Mouse (Mus musculus) kidney, adult 10 weeks (tissue): Measurements from ENCODE around the gene 1700003F12Rik. TPM values are rescaled to one million over a fixed set of nuclear protein-coding genes. Genes with fewer than 3 reads are reported as not detected.

Source experiments
- polyA plus RNA-seq: library from polyadenylated mRNA; stranded (reverse); fragments of 350-450 nt; fragmentation: Illumina TruSeq; extraction: RNeasy Lipid Tissue Mini Kit (QIAGEN cat#74804); gene quantifications from one replicate; pipeline ENCODE4 v1.2.3, GENCODE M21; 2014; ENCODE audit warnings: low read depth, low replicate concordance

Gene 1700003F12Rik
- polyA plus RNA-seq, result not detected

DNA sequence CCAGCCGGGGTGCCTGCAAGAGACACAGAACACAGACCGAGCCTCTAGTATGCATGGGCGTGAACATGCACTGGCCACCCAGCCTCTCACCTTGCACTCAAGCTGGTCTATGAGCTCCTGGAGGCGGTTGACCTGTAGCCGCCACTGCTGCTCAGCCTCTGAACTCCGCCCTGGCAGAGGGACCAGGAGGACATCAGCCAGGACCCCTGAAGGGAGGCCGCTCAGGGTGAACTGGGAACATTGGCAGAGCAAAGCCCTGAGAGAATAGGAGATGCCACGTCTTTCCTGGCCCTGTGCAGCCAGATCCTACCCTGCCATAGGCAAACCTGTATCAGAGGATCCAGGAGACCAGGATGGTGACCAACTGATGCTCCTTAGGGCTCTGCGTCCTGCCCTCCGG, at the start of gene 1700003F12Rik:
Gene 1700003F12Rik (plus strand): TSS at position 375 of the 400 bp plus-strand sequence.

DNA sequence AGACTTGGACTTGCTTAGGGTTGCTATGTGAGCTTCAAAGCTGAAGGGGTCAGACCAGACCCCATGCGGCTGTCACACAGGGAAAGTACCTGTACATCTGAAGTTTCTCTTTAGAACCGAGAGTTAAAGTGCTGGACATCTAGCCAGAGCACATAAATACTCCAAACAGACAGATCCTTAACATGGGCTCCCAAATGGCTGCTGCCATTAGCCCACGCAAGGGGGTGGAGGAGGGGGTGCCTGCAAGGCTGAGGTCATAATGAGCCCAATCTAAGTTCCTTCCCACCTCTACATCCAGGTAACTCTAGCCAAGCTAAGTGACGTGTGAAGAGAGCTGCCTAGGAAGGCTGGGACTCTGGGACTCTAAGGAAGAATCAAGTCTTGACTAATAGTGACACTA, 4.6 kb downstream of the 1700003F12Rik start, which contains the start of gene Actl10:
Gene Actl10 (plus strand): TSS at position 301 of the 400 bp plus-strand sequence.

DNA sequence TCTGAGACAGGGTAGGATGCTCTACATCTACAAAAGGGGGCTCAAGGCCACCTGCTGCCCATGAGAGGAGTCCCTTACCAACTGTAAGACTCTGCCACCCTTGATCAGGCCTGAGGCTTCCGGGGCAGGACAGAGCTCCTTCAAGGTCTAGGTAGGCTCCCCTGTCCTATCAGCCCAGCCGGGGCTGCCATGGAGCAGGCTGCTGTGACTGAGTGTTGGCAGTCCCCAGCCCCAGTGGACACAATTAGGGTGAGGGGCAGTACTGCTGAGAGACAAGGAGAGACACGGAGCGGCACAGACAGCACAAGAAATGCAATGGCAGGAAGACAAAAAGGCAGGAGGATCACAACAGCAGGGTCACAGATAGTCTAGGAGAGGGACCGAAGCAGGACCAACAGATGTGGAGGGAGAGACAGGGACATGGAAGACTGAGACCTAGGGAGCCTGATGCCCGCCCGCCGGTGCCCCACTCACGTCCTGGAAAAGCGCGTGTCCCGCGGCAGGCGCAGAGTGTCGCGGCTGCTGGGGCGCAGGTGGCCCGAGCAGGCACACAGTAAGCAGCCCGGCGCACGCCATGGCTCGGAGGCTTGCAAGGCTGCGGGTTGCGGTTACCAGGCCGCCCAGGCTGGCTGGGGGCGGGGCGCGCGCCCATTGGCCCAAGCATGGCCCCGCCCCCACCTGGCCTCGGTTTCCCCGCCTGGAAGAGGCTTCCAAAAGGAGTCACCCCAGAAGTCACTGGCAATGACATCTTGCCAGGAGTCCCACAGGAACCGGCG, 11.6 kb downstream of the 1700003F12Rik start, which contains the start of gene Necab3:
Gene Necab3 (minus strand): TSS at position 627 of the 776 bp plus-strand sequence.

DNA sequence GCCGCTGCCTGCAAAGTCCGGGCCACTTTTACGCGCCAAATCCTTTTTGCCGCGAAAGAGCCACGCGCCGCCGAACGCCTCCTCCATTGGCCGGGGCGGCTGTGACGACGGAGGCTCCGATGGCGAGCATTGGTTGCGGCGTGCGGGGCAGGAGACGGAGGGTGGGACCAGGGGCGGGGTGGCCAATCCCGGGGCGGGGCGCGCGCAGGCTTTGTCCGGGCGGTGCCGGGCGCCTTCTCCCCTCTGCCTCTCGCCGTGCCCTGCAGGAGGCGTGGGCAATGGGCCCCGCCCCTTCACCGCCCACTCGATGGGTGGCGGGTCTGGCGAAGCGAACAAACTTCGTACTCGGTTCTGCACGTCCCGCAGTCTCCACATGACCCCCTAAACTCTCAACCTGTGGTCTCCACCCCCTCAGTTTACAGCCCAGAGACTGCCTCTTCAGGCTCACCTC, 23.0 kb downstream of the 1700003F12Rik start, which contains the start of gene E2f1:
Gene E2f1 (minus strand): TSS at position 57 of the 451 bp plus-strand sequence.

Other genes with a start within 250 kb of the 1700003F12Rik start
- not detected for gene Bpifb9b, start 239.9 kb upstream of the 1700003F12Rik start, polyA plus RNA-seq
- gene Cdk5rap1, start 174.1 kb upstream of the 1700003F12Rik start, polyA plus RNA-seq, result 13.3 TPM
- gene Snta1, start 139.0 kb upstream of the 1700003F12Rik start, polyA plus RNA-seq, result 0.49 TPM
- 14.6 TPM for gene Cbfa2t2, start 110.6 kb upstream of the 1700003F12Rik start, polyA plus RNA-seq
- not detected for gene Actl10, start 4.7 kb downstream of the 1700003F12Rik start, polyA plus RNA-seq
- not detected for gene Necab3, start 11.8 kb downstream of the 1700003F12Rik start, polyA plus RNA-seq
- gene E2f1, start 22.8 kb downstream of the 1700003F12Rik start, polyA plus RNA-seq, result not detected
- 33.2 TPM for gene Pxmp4, start 56.6 kb downstream of the 1700003F12Rik start, polyA plus RNA-seq
- gene Zfp341, start 66.2 kb downstream of the 1700003F12Rik start, polyA plus RNA-seq, result not detected
- gene 4930519P11Rik, start 66.4 kb downstream of the 1700003F12Rik start, polyA plus RNA-seq, result not detected
- gene Chmp4b, start 104.6 kb downstream of the 1700003F12Rik start, polyA plus RNA-seq, result 64.7 TPM
- not detected for gene Gm14214, start 222.9 kb downstream of the 1700003F12Rik start, polyA plus RNA-seq
- gene Raly, start 244.0 kb downstream of the 1700003F12Rik start, polyA plus RNA-seq, result 151 TPM
- not detected for gene a, start 244.3 kb downstream of the 1700003F12Rik start, polyA plus RNA-seq